Mouse (Mus musculus) embryonic facial prominence, embryonic 14.5 days (tissue): Measurements from ENCODE around the gene Wnt9b. TPM values are rescaled to one million over a fixed set of nuclear protein-coding genes. Genes with fewer than 3 reads are reported as not detected.

Source experiments
- ATAC-seq: fragments of 200-750 bp; cut with Nextera tagmentation; 2 replicates; pipeline ENCODE4 v1.8.0; 2017; ENCODE audit warnings: low read depth, moderate number of reproducible peaks, moderate TSS enrichment
- DNase-seq: peaks from one replicate; pipeline ENCODE4 v3.0.0-alpha.2; 2015; ENCODE audit warnings: low spot score
- H3K27ac ChIP-seq: fragments of 300-500 bp; sonication (generic); replicated peaks from 2 replicates; pipeline ENCODE4 v1.5.1; 2014; ENCODE audit warnings: low read depth, mild to moderate bottlenecking, low read length, moderate library complexity
- H3K27me3 ChIP-seq: fragments of 300-500 bp; sonication (generic); replicated peaks from 2 replicates; pipeline ENCODE4 v1.6.1; 2014; ENCODE audit warnings: low read length; ENCODE audit not compliant: control insufficient read depth, insufficient read depth
- H3K36me3 ChIP-seq: fragments of 300-500 bp; sonication (generic); 2 replicates; pipeline ENCODE4 v1.6.1; 2014; ENCODE audit warnings: low read length, mixed read lengths; ENCODE audit not compliant: control insufficient read depth, insufficient read depth
- H3K4me1 ChIP-seq: fragments of 300-500 bp; sonication (generic); 2 replicates; pipeline ENCODE4 v1.6.1; 2014; ENCODE audit warnings: antibody characterized with exemption, low read length; ENCODE audit not compliant: control insufficient read depth, insufficient read depth
- H3K4me2 ChIP-seq: fragments of 300-500 bp; sonication (generic); 2 replicates; pipeline ENCODE4 v1.6.1; 2014; ENCODE audit warnings: low read depth, mild to moderate bottlenecking, low read length, moderate library complexity, mixed read lengths
- H3K4me3 ChIP-seq: fragments of 300-500 bp; sonication (generic); 2 replicates; pipeline ENCODE4 v1.5.1; 2014; ENCODE audit warnings: low read depth, mild to moderate bottlenecking, low read length
- H3K9ac ChIP-seq: fragments of 300-500 bp; sonication (generic); 2 replicates; pipeline ENCODE4 v1.6.1; 2014; ENCODE audit warnings: low read depth, mild to moderate bottlenecking, low read length, moderate library complexity, mixed read lengths
- H3K9me3 ChIP-seq: fragments of 300-500 bp; sonication (generic); 2 replicates; pipeline ENCODE4 v1.6.1; 2016; ENCODE audit warnings: low read length; ENCODE audit not compliant: control insufficient read depth
- WGBS: fragments of 180-500 bp; shearing (Covaris S2); extraction: QIAGEN DNeasy Blood & Tissue Kit; methylation state at CpG from one replicate; pipeline ENCODE4 v1.1.7; 2014; 5-methylcytosine and 5-hydroxymethylcytosine counted together
- polyA plus RNA-seq: library from polyadenylated mRNA; unstranded; fragments of >200 nt; fragmentation: Nextera tagmentation; extraction: Ambion mirVana; gene quantifications from 2 replicates; pipeline ENCODE4 v1.2.1, GENCODE M21; 2014

Gene Wnt9b
- polyA plus RNA-seq, 1 experiment from 2014 or later = 0.42 TPM

- H3K9me3 ChIP-seq = no peaks in the 10 kb centered on the region
- peak overlapping the region; percentile 51 for H3K4me2 ChIP-seq
- H3K4me1 ChIP-seq = peaks cover 8% of the 10 kb centered on the region; the same call in 1 of the 2 replicates
- DNase-seq = peak; percentile 45
- H3K36me3 ChIP-seq = no peaks in the 10 kb centered on the region
- H3K27me3 ChIP-seq = no peaks in the 10 kb centered on the region
- 0 out of 2 replicates have a peak overlapping the region, but pooled peaks have one; percentile 19 for H3K9ac ChIP-seq
- 13% methylated on average over 7 of the region's 9 CpGs for WGBS
- H3K27ac ChIP-seq = no peak overlapping the region
- H3K4me3 ChIP-seq = peak overlapping the region; percentile 17
- peak; percentile 82 for ATAC-seq
Measured at GRCm38 (mm10) chr11:103722040-103722481, 27.6 kb downstream of the Wnt9b start.

- Histone ChIP-seq H3K27me3 (no peaks in the 10 kb centered on the region), H3K4me3 (peak overlapping the region; percentile 17), H3K9ac (0 out of 2 replicates have a peak overlapping the region, but pooled peaks have one; percentile 19), H3K36me3 (no peaks in the 10 kb centered on the region), H3K4me1 (peaks cover 8% of the 10 kb centered on the region; the same call in 1 of the 2 replicates), H3K9me3 (no peaks in the 10 kb centered on the region), H3K27ac (no peak overlapping the region), H3K4me2 (peak overlapping the region; percentile 51)
- WGBS = 8% methylated on average over 15 of the region's 15 CpGs
- peak; percentile 72 for DNase-seq
- ATAC-seq = peak; percentile 81
Measured at GRCm38 (mm10) chr11:103721468-103722039, 28.1 kb downstream of the Wnt9b start.

- Histone ChIP-seq H3K36me3 (no peaks in the 10 kb centered on the region), H3K27me3 (no peaks in the 10 kb centered on the region), H3K4me2 (no peak overlapping the region), H3K9me3 (no peaks in the 10 kb centered on the region), H3K4me3 (no peak overlapping the region), H3K4me1 (peaks cover 8% of the 10 kb centered on the region; the same call in 1 of the 2 replicates), H3K27ac (no peak overlapping the region), H3K9ac (no peak overlapping the region)
- ATAC-seq (no peak), DNase-seq (no peak)
- WGBS = 63% methylated on average over 5 of the region's 5 CpGs
Measured at GRCm38 (mm10) chr11:103719436-103719835, 30.2 kb downstream of the Wnt9b start.

- Histone ChIP-seq H3K36me3 (no peaks in the 10 kb centered on the region), H3K9ac (no peak overlapping the region), H3K4me3 (no peak overlapping the region), H3K4me2 (no peak overlapping the region), H3K27ac (no peak overlapping the region), H3K27me3 (no peaks in the 10 kb centered on the region), H3K9me3 (no peaks in the 10 kb centered on the region), H3K4me1 (peaks cover 3% of the 10 kb centered on the region; the same call in 1 of the 2 replicates)
- peak; percentile 42 for DNase-seq
- ATAC-seq = 0 out of 2 replicates have a peak, but pooled peaks have one; percentile 32
- 37% methylated on average over 9 of the region's 9 CpGs for WGBS
Measured at GRCm38 (mm10) chr11:103716971-103717370, 32.6 kb downstream of the Wnt9b start.

- WGBS = 79% methylated on average over 2 of the region's 2 CpGs
- no peak for DNase-seq
- no peaks in the 10 kb centered on the region for H3K9me3 ChIP-seq
- no peak overlapping the region for H3K9ac ChIP-seq
- no peaks in the 10 kb centered on the region for H3K36me3 ChIP-seq
- no peaks in the 10 kb centered on the region for H3K27me3 ChIP-seq
- H3K4me2 ChIP-seq = no peak overlapping the region
- H3K4me3 ChIP-seq = no peak overlapping the region
- no peaks in the 10 kb centered on the region for H3K4me1 ChIP-seq
- H3K27ac ChIP-seq = no peak overlapping the region
- no peak for ATAC-seq
Measured at GRCm38 (mm10) chr11:103714074-103714473, 35.5 kb downstream of the Wnt9b start.

GRCm38 (mm10) chr11:103711851-103712587, 37.6 kb downstream of the Wnt9b start:
- no peak for DNase-seq
- Histone ChIP-seq H3K27ac (no peak overlapping the region), H3K36me3 (no peaks in the 10 kb centered on the region), H3K9me3 (no peaks in the 10 kb centered on the region), H3K4me3 (no peak overlapping the region), H3K27me3 (no peaks in the 10 kb centered on the region), H3K4me1 (no peaks in the 10 kb centered on the region), H3K4me2 (no peak overlapping the region), H3K9ac (no peak overlapping the region)
- WGBS = 39% methylated on average over 28 of the region's 28 CpGs
- ATAC-seq = no peak

GRCm38 (mm10) chr11:103709982-103710381, 39.6 kb downstream of the Wnt9b start:
- Histone ChIP-seq H3K36me3 (no peaks in the 10 kb centered on the region), H3K9ac (no peak overlapping the region), H3K4me2 (no peak overlapping the region), H3K4me3 (no peak overlapping the region), H3K9me3 (no peaks in the 10 kb centered on the region), H3K4me1 (no peaks in the 10 kb centered on the region), H3K27ac (no peak overlapping the region), H3K27me3 (no peaks in the 10 kb centered on the region)
- no peak for DNase-seq
- ATAC-seq = no peak
- 74% methylated on average over 1 of the region's 1 CpGs for WGBS

- H3K4me3 ChIP-seq = no peak overlapping the region
- no peak for DNase-seq
- H3K9me3 ChIP-seq = no peaks in the 10 kb centered on the region
- no peaks in the 10 kb centered on the region for H3K36me3 ChIP-seq
- H3K27me3 ChIP-seq = no peaks in the 10 kb centered on the region
- no peak overlapping the region for H3K27ac ChIP-seq
- no peak overlapping the region for H3K9ac ChIP-seq
- H3K4me1 ChIP-seq = no peaks in the 10 kb centered on the region
- H3K4me2 ChIP-seq = no peak overlapping the region
- ATAC-seq = no peak
- 56% methylated on average over 8 of the region's 8 CpGs for WGBS
Measured at GRCm38 (mm10) chr11:103707005-103707404, 42.6 kb downstream of the Wnt9b start.
